Mouse (Mus musculus): Measurements from ENCODE around the gene Zic4.

The Zic4 gene

GRCm38 (mm10) chr9:91401471-91401870 lies 39.3 kb downstream of the Zic4 start:
- DNase-seq (ENCODE audit: low spot score in 2 of 2): no peak

GRCm38 (mm10) chr9:91404229-91404628 lies 42.0 kb downstream of the Zic4 start:
- no peak for DNase-seq (ENCODE audit: low spot score in 2 of 2)

GRCm38 (mm10) chr9:91404905-91405752 lies 42.9 kb downstream of the Zic4 start:
- DNase-seq (ENCODE audit: low spot score in 2 of 2): no peak

- DNase-seq (ENCODE audit: low spot score in 2 of 2): no peak
These were observed 43.6 kb downstream of the Zic4 start for GRCm38 (mm10) chr9:91405753-91406178.

- DNase-seq (ENCODE audit: low spot score in 2 of 2): no peak
These were observed 44.1 kb downstream of the Zic4 start for GRCm38 (mm10) chr9:91406258-91406763.

GRCm38 (mm10) chr9:91409771-91410170 lies 47.6 kb downstream of the Zic4 start:
- no peak for DNase-seq (ENCODE audit: low spot score in 2 of 2)

GRCm38 (mm10) chr9:91414007-91414661 lies 51.9 kb downstream of the Zic4 start:
- no peak for DNase-seq (ENCODE audit: low spot score in 2 of 2)

GRCm38 (mm10) chr9:91420441-91420840 lies 58.2 kb downstream of the Zic4 start:
- DNase-seq (ENCODE audit: low spot score in 2 of 2): no peak

All from frontal cortex, postnatal 25 days (tissue).